Mouse (Mus musculus) effector memory CD4-positive, alpha-beta T cell, adult 5 months (primary cell): ENCODE data around the gene Tmprss5. TPM values are rescaled to one million over a fixed set of nuclear protein-coding genes. Genes with fewer than 3 reads are reported as not detected.

Experiments
- polyA plus RNA-seq: library from polyadenylated mRNA; unstranded; fragments of 100-300 nt; shearing (Covaris generic); gene quantifications from one replicate; pipeline ENCODE4 v1.2.1, GENCODE M21; 2017

Tmprss5 gene
- not detected for polyA plus RNA-seq

GRCm38 (mm10) chr9:49081107-49081506 is at the start of gene Tmprss5:
Gene Tmprss5 (plus strand): TSS chr9:49081260.

GRCm38 (mm10) chr9:49055333-49056205 is 25.5 kb upstream of the Tmprss5 start, which contains the start of gene Zw10:
Gene Zw10 (plus strand): TSS chr9:49055613.

Other genes with a start within 250 kb of the Tmprss5 start
- not detected for gene Zbtb16, start 245.0 kb upstream of the Tmprss5 start, polyA plus RNA-seq
- gene Htr3a, start 170.2 kb upstream of the Tmprss5 start, polyA plus RNA-seq: not detected
- gene Htr3b, start 116.3 kb upstream of the Tmprss5 start, polyA plus RNA-seq: not detected
- gene Usp28, start 95.9 kb upstream of the Tmprss5 start, polyA plus RNA-seq: 21.0 TPM
- gene Zw10, start 25.6 kb upstream of the Tmprss5 start, polyA plus RNA-seq: 39.6 TPM
- gene Gm4894, start 169.3 kb downstream of the Tmprss5 start, polyA plus RNA-seq: not detected